Mouse (Mus musculus) olfactory bulb, adult 2 months (tissue): ENCODE measurements at regions not wholly inside any gene's neighbourhood (a gene's known extent, or its start where the extent isn't known, plus 50 kb on each side); places are given as distances from the start of the nearest gene placed in this dataset.

Experiments
- H3K27ac ChIP-seq: fragments of 200-500 bp; 2 replicates; pipeline ENCODE4 v1.5.1; 2012; ENCODE audit warnings: low read depth, low read length; ENCODE audit not compliant: insufficient read depth
- H3K4me1 ChIP-seq: fragments of 200-500 bp; 2 replicates; pipeline ENCODE4 v1.6.1; 2012; ENCODE audit warnings: low read length; ENCODE audit not compliant: control insufficient read depth, insufficient read depth
- H3K4me3 ChIP-seq: fragments of 200-500 bp; 2 replicates; pipeline ENCODE4 v1.5.1; 2012; ENCODE audit warnings: mild to moderate bottlenecking, low read depth, low read length, moderate library complexity; ENCODE audit not compliant: insufficient read depth
- CTCF ChIP-seq: fragments of 200-500 bp; IDR thresholded peaks from 2 replicates; pipeline ENCODE4 v1.5.1; 2012; ENCODE audit warnings: low read depth, mild to moderate bottlenecking, low read length, moderate library complexity; ENCODE audit not compliant: insufficient read depth
- POLR2A ChIP-seq: fragments of 200-500 bp; IDR thresholded peaks from 2 replicates; pipeline ENCODE4 v1.6.1; 2012; ENCODE audit warnings: mild to moderate bottlenecking, low read depth, low read length, moderate library complexity; ENCODE audit not compliant: insufficient read depth
- WGBS: fragments of 180-500 bp; shearing (Covaris S2); methylation state at CpG from one replicate; pipeline ENCODE4 v1.1.7; 2018; 5-methylcytosine and 5-hydroxymethylcytosine counted together

DNA sequence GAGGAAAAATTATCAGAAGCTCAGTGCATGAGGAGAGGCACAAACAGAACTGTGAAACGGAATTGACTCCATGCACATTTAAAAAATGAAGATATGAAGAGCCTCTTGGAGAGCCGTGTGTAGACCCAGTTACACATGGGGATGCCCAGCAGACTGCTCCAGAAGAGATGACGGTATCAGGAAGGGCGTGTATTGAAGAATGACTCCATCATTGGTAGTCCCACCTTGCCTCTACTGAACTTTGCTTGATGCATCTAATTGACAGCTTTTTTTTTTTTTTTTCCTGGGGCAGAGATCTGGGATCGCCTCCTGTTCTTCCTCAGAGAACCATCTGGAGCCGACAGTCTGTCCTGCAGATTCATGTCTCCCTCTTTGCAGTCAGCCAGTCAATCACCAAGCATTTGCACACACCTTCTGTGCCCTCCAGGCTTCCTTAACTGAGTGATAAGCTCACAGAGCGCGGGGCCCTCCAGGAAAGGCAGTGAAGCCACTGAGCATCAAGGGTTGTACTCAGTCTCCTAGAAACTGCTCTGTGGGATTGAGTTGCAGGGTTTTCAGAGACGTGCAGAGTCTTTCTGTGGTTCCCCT lies 57.6 kb upstream of the D1Pas1 start:
- 75% methylated on average over 9 of the region's 9 CpGs for WGBS
- peaks cover 5% of the 10 kb centered on the region for H3K4me1 ChIP-seq
- H3K4me3 ChIP-seq: no peak overlapping the region
- no peak overlapping the region for H3K27ac ChIP-seq
- no peak for TF ChIP-seq CTCF
- no peak for TF ChIP-seq POLR2A

DNA sequence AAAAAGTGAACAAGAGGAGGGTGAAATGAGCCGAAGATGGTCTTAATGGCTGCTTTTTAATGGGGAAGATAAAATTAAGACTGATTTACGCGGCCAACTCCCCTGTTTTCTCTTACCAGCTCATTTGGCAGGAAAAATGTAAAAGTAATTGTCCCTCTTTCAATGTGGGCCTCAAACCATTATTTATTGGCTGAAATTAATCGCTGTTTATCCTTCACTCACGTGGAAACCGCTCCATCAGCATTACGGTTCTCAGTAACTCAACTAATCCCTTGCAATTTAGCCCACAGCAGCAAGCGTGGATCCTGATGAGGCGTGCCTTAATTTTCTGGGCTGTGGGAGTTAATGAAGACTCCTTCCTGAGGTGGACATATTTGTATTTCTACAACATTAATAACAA lies 58.1 kb upstream of the D1Pas1 start:
- Histone ChIP-seq H3K27ac (no peak overlapping the region), H3K4me1 (peaks cover 5% of the 10 kb centered on the region), H3K4me3 (no peak overlapping the region)
- WGBS: 37% methylated on average over 9 of the region's 9 CpGs
- TF ChIP-seq CTCF (no peak), POLR2A (no peak)

DNA sequence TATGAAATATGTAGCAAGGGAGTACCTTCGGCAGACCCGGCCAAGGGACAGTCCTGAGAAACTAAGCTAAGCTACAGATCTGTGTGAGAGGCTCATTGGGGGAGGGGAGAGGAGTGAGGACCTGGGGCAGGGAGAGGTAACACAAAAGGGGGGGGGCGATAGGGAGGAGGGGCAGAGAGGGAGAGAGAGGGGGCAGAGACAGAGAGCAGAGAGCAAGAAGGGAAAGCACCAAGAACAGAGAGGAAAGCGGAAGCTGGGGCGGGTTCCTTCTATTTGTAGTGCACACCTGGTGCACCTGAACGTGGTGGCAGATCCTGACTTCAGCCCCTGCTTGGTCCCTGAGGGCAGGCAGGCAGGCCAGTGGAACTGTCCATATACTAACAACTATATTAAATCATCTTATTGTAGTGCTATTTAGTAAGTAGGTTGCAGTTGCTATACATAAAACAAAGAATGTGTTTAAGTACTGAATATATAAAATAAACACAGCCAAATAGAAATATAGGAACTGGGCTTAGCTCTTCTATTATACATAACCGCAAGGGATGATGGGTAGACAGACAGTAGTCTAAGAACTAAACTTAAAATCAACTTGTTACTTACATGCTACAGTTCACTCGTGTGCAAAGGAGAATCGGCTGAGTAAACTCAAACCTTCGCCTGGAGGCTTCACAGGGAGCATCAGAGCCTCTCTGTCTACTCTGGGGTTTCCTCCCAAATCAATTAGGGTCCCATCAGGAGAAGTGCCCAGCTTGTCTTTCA lies 59.6 kb upstream of the D1Pas1 start:
- Histone ChIP-seq H3K4me3 (no peak overlapping the region), H3K27ac (no peak overlapping the region), H3K4me1 (peaks cover 5% of the 10 kb centered on the region)
- WGBS: 88% methylated on average over 10 of the region's 10 CpGs
- TF ChIP-seq POLR2A (no peak), CTCF (no peak)

DNA sequence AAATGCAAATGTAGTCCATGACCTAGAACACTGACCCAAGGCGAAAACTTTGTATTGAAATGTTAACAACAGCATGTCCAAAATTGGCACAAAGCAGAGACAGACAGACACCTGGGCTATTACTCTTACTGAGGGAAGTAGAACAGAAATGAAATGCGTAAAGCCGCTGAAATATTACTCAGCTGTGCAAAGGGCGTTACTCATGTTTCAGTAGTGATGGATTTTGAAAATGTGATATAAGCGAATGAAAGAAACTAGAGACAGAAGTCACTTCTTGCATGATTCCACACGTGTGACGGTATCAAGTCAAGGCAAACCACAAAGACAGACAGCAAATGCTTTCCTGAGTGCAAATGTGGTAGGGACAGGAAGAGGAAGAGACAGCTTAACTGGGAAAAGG lies 61.3 kb upstream of the D1Pas1 start:
- H3K4me3 ChIP-seq: no peak overlapping the region
- WGBS: 93% methylated on average over 7 of the region's 7 CpGs
- H3K4me1 ChIP-seq: peaks cover 5% of the 10 kb centered on the region
- no peak for TF ChIP-seq CTCF
- no peak for TF ChIP-seq POLR2A
- no peak overlapping the region for H3K27ac ChIP-seq

DNA sequence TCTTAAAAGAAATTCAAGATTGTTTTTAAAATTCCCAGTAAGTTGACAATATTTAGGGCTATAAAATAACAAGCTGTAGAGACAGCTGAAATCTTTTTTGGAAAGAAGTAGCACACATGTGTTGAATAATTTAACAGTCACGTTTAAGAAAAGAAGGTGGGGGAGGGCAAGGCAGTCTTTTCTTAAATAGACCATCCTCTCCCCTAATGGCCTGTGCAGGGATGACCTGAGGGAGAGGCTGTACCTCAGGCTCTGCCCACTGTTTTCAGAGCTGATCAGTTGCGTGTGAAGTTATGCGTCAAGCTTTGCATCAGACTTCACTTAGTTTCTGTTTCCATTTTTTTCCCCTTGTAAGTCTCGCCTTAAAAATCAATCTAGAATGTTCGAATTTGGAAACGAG lies 65.7 kb upstream of the D1Pas1 start:
- Histone ChIP-seq H3K4me3 (no peak overlapping the region), H3K4me1 (no peaks in the 10 kb centered on the region), H3K27ac (no peak overlapping the region)
- TF ChIP-seq CTCF (no peak), POLR2A (no peak)
- WGBS: 78% methylated on average over 6 of the region's 6 CpGs

DNA sequence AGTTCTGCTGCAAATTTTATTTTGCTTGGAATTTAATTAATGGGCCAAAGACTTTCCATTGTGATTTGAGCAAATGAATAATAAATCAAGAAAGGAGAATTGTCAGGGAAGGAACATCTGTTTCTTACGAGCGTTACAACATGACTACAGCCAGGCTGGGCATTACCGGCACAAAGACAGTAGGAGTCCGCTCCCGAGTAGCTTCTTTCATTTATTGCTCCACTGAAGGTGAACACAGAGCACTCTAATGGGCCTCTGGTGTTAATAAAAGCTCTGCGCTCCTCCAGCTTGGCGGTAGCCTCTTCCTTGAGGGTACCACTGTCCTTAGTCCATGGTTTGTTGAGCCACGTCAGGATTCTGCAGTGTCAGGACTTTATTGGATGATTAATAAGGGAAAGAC lies 69.0 kb upstream of the D1Pas1 start:
- Histone ChIP-seq H3K27ac (no peak overlapping the region), H3K4me3 (no peak overlapping the region), H3K4me1 (no peaks in the 10 kb centered on the region)
- TF ChIP-seq CTCF (no peak), POLR2A (no peak)
- 85% methylated on average over 8 of the region's 8 CpGs for WGBS

DNA sequence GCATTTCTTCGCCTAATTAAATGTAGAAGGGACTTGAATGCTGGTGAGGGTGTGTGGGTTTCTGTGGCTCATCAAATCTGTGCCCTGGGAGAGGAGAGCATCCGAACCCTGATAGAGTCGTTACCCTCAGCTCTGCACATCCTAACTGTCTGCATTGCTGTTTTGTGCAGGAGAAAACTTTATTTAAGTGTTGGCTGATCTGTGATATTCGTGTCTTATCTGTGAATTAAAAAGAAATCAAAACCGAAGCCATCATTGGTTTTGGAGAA lies 77.7 kb upstream of the D1Pas1 start:
- no peak overlapping the region for H3K27ac ChIP-seq
- H3K4me1 ChIP-seq: peaks cover 3% of the 10 kb centered on the region; the same call in 1 of the 2 replicates
- H3K4me3 ChIP-seq: no peak overlapping the region
- TF ChIP-seq POLR2A (no peak), CTCF (no peak)
- whole genome bisulfite sequencing: 78% methylated on average over 5 of the region's 5 CpGs

DNA sequence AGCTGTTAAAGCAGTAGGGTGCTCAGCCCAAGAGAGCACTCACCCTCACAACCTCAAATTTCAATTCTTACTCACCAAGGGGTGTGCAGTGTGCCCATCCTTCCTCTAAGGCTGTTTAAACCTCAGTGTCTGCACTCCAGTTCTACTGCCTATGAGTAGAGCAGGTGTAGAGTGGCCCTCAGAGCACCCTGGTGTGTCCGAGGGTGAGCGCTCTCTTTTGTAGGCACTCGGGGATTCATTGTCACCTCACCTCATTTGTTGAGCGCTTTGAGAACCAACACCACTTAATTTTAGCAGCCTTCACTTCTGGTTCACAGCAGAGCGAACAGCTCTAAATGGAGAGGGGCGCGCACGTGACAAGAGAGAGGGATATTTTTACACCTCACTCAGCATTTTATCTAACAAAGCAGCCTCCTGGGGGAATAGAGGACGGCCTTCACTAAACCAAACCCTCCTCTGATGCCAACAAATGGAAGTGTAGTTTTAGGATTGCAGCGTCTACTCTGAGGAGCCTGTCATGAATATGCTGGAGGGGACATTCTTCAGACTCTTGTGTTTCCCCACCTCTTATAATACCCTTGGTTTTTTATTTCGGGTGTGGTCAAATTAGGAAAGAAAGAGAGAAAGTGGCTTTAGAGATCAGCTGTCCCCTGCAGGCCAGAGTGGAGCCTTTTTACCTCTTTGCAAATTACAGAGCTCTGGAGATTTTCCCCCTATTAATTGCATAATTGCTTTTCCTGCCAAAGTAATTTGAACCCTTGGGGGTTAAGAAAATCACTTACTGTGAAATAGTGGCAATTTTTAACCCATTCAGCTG lies 78.2 kb upstream of the D1Pas1 start:
- no peak overlapping the region for H3K27ac ChIP-seq
- peaks cover 3% of the 10 kb centered on the region; the same call in 1 of the 2 replicates for H3K4me1 ChIP-seq
- 31% methylated on average over 11 of the region's 11 CpGs for WGBS
- TF ChIP-seq CTCF (no peak), POLR2A (no peak)
- no peak overlapping the region for H3K4me3 ChIP-seq

DNA sequence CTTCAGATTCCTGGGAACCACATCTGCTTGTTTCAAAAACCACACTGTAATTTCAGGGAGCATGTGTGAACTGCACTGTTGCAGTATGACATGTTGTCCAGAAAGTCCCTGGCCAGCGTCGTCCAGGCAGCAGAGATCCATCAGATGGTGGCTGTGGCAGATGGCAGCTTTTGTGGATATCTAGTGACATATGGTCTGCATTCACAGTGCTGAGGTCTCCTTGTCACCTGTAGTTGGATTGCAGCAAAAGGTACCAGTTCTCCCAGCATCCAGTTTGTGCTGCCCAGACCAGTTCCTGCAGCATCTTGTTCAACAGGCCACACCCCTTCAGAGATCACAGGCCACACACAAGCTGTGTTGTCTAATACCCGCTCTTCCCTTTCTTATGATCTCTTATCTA lies 80.1 kb upstream of the D1Pas1 start:
- Histone ChIP-seq H3K27ac (no peak overlapping the region), H3K4me1 (peaks cover 3% of the 10 kb centered on the region; the same call in 1 of the 2 replicates), H3K4me3 (no peak overlapping the region)
- 91% methylated on average over 3 of the region's 3 CpGs for WGBS
- TF ChIP-seq POLR2A: no peak
- TF ChIP-seq CTCF: no peak
